Mouse (Mus musculus): ENCODE measurements around the gene Glmn.

DNA sequence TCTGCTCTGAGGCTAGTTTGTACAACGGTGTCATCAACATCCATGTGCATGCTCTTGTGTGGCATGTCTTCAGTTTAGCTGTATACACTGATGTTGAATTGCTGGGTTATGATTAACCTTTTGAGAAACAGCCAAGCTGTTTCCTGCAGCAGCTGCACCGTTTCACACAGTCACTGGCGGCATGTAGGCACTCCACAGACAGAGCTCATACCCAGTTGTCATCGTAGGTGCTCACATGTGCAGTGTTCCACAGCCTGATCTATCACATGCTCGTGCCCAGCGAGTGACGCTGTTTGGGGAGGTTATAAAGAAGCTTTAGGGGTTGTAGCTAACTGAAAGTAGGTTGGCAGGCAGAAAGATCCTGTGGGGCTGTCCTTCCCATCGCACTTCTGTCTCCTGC lies 40.7 kb upstream of the Glmn start:
- TF ChIP-seq MAFK (IDR thresholded peaks at IDR 0.05; ENCODE audit: insufficient read depth, low read depth, low read length) (no peak), ZC3H11A (IDR thresholded peaks at IDR 0.05; ENCODE audit: borderline replicate concordance, low read depth, low read length) (no peak), HCFC1 (IDR thresholded peaks at IDR 0.05; ENCODE audit: borderline replicate concordance, insufficient read depth, low read length) (no peak)

Measured in ES-E14 (cell line).